Mouse (Mus musculus) lung, postnatal 0 days (tissue): ENCODE results near the gene Pbx1.

Source experiments
- CTCF ChIP-seq: IDR thresholded peaks from 2 replicates; pipeline ENCODE4 v1.5.1; 2016; ENCODE audit warnings: antibody characterized with exemption, mild to moderate bottlenecking
- EP300 ChIP-seq: IDR thresholded peaks from 2 replicates; pipeline ENCODE4 v1.6.1; 2016; ENCODE audit warnings: antibody characterized with exemption, mild to moderate bottlenecking, control low read depth

DNA sequence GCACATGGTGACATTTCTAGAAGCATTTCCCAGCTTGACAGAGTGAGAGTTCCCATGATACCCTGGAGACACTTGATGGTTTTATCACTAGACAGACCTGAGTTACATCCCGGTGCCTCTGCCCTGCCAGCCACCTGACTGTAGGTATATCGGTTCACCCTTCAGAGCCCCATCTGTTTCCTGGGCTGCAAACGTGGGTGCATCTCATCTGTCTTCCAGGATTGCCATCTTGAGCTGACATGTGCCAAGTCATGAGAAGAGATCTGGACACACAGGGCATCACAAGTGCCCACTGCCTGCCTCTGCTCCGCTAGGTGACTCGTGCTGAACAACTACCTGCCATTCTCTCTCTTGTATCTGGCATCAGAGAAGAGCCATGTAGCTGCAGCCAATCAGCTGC lies 196.0 kb downstream of the Pbx1 start:
- TF ChIP-seq EP300 (no peak), CTCF (no peak)
